Mouse (Mus musculus): ENCODE results near the gene Sema3a.

DNA sequence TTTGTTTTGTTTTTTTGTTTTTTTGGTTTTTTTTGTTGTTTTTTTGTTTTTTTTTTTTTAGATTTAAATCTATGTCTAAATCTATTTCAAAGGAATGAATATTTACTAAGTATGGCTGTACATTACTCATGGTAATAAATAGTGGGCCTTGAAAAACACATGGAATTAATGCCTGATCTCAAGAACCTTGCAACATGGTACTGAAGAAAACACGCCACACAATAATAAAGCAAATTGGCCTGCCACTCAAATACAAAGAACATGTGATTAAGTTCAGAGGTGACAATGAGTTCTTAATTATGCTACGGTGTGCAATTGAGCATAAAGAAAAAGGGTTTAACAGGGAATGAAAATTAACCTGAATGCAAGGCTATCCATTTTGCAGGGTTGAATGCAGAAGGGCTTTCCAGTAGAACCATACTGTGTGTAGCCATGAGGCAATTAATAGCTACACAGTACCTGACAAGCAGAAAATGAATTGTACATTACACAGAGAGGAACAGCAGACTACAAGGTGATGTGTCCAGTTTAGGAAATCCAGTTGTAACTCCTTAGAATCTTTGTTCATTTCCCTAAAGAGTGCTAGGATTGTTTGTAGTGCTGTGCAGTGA is 288.8 kb downstream of the Sema3a start:
- TF ChIP-seq POLR2A (IDR thresholded peaks at IDR 0.05; ENCODE audit: borderline replicate concordance, extremely low read depth, low read depth, low read length) (no peak), CTCF (IDR thresholded peaks at IDR 0.05; ENCODE audit: insufficient read depth, low read length) (no peak)

Measured in lung, adult 2 months (tissue).